Mouse (Mus musculus) adrenal gland (tissue): Measurements from ENCODE around the gene Wdfy2.

Experiments
- intact Hi-C: fragments of 180-260 bp; cut with DNase I; formaldehyde crosslinking; loops from one replicate; pipeline ENCODE4 v1.15.1; 2025

The Wdfy2 gene

DNA sequence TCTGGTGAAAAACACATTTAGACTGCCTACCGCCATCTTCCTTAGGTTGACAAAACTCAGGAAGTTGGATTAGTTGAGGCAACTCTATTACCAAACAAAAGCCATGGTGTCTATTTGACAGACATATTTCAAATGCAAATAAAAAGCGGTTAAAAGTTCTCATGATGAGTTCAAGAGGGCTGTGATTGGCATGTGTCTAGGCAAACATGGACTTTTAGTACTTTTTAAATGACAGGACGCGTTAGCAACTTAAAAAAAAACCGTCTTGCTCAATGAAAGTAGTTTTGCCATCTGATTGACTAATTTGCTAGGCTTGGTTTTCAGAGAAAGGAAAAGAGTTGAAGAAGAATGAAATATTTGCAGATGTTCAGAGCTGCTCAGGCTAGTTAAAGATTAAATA, 83.9 kb downstream of the Wdfy2 start:
- intact Hi-C loops = no loop called here

DNA sequence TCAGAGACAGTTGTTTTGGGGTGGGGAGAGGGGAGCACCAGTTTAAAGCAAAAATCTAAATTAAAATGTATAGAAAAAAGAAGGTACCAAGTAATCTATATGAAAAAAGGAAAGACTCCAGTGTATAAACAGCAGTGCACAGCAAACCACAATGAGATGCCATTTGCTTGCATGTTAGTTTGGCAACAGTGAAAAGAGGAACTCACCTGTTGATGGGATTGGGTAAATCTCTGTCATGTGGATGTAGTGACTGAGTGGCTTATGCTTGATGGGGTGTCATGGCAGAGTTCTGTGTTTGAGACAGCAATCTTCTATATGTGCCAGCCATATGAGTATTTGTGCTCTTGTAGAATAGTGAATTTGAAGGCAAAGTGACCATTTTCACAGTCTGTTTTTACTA, 85.2 kb downstream of the Wdfy2 start:
- intact Hi-C loops = no loop called here

DNA sequence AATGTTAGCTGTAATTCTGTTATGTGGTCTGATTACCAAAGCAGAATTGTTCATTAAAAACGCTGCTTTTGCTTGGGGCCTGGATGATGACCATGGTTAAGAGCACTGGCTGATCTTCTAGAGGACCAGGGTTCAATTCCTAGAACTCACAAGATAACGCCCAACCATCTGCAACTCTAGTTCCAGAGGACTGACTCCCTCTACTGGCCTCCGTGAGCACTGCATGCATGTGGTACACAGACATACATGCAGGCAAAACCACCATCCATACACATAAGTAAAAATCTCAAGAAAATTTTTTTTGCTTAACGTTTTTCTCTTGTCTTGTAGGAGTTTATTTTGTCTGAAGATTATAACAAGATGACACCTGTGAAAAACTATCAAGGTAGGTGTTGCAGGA, 87.3 kb downstream of the Wdfy2 start:
- intact Hi-C loops = no loop called here

DNA sequence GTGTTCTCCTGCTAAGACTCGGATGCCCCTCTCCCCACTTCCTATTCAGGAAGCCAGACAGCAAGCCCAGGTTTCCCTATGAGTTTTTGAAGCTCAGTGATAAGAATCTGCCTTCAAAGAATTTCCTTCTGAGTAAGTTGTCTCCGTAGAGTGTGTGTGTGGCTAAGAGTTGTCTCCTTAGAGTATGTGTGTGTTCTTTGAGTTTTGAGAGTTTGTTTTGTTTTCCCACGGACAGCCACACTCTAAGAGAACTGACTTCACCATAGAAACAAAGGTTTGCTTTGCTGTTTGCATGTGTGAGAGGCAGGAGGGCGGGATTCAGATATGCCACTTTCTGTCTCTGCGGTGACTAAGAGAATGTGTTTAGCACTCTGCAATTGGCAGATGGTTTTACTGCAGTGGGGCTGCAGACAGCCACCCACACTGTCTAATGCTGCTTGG, 90.6 kb downstream of the Wdfy2 start:
- intact Hi-C loops = no loop called here

DNA sequence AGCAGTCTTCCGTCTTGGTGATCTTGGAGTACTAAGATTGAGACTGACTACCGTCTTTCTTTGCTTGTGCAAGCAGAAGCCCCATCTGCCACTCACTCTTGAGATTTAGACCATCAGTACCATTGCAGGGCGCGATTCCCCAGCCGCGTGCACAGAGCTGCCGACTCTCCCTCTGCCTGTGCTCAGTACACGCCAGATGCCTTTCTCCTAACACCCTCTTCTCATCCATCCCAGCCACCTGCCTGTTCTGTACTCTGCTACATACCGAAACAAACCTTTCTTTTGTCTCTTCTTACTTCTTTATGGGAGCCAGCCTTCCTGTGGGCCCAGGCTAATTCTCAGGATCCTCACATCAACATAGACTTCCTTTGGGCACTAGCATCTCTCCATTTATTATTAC, 97.9 kb downstream of the Wdfy2 start:
- intact Hi-C loops = loop anchor here (5.0 kb wide), 1 partner anchor 98 kb away; the partner anchor contains the start of gene Wdfy2

DNA sequence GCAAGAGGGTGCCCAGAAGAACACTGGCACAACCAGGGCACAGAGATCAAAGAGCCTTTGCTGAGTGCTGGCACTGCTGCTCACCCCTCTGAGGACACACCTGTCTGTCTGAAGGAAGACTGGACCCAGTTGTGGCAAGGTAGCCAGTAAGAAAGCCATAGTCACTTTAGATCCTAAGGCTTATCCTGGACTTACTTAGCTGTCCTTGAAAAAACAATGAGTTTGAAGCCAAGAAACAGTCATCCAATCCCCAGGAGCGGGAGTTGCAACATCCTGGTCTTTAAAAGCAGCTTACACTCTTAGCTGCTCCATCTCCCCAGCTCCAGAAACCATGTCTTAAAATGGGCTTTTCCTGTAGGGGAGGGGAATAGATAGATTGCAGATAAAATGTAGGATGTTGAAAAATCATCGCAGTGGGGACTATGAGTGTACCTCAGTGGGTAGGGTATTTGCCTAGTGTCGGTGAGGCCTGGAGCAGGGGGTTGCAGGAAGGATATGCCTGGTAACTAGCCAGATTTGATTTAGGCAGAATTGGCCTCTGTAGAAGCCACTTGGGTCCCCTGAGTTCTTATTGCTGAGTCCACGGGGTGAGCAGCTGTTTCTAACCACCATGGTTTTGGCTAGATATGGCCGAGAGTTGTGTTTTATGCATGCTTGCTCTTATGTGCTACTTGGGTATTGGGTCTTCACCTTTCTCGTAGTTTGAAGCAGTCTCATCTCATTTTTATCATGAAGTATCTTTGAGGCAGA, 99.3 kb downstream of the Wdfy2 start:
- intact Hi-C loops = loop anchor here (2.0 to 5.0 kb wide), 2 partner anchors 58 to 100 kb away; partner anchors contain the start of gene Wdfy2

DNA sequence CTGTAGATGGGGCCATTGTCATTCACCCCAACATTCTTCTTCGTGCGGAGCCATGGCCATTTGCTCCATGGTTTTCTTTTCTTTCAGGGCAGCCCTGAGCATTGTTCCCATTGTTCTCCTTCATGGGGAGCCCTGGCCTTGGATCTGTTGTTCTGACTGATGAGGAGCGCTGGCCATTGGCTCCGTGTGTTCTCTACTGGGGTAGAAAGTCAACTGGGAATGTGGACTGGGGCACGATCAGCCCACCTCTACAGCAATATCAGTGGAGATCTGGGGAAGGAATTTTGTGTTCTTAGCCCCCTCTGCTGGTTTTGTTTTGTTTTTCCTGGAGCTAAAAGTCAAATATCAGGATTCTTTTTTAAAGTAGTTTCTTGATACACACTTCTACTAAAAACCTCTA, 100.2 kb downstream of the Wdfy2 start:
- intact Hi-C loops = loop anchor here (2.0 to 5.0 kb wide), 2 partner anchors 59 to 100 kb away; partner anchors contain the start of gene Wdfy2

DNA sequence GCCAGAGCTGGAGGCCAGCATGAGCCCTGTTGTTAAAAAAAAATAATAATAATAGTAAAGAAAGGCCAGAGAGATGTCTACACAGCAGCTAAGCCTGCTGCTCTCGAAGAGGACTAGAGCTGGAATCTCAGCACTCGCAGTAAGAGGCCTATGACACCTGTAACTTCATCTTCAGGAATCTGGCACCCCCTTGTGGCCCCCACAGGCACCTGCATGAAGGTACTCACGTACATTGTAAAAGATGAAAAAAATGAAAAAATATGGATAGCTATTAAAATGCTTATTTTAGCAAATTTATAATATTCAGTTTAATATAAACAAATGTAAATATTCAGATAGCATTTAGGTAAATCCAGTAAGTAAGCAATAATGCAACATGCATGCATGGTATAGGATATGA, 102.0 kb downstream of the Wdfy2 start:
- intact Hi-C loops = loop anchor here (5.0 kb wide), 1 partner anchor 102 kb away; the partner anchor contains the start of gene Wdfy2

DNA sequence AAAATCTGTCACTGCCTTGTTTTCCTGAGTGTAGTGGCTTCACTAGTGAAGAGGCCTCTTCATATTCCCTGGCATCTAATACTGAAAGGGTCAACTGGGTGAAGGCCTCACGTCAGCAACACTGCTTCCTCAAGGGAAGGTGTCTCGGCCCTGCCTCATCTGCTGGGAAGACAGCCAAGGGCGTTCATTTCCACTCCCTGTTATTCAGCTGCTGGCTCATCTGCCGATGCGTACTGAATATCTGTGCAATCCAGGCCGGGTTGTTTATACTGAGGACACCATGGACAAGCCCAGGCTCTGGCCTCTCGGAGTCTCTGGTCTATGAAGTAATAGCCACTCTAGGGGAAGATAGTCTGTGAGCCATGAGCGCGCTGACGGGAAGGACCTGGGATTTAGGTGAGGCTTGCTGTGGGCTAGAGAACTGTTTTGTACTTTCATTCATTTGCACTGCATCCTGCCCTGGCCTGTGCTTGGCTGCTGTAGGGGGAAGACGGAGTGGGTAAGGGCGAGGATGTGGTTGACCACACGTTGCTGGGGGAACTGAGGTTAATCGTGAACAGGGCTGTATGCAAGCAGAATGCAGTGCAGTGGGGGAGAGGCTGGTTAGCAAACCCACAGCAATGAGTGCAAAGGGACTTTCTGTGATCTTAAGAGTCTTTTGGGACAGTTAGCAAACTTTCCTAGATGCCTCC, 103.1 kb downstream of the Wdfy2 start:
- intact Hi-C loops = loop anchor here (10.0 kb wide), 1 partner anchor 246 kb away; no protein-coding TSS in a partner anchor

DNA sequence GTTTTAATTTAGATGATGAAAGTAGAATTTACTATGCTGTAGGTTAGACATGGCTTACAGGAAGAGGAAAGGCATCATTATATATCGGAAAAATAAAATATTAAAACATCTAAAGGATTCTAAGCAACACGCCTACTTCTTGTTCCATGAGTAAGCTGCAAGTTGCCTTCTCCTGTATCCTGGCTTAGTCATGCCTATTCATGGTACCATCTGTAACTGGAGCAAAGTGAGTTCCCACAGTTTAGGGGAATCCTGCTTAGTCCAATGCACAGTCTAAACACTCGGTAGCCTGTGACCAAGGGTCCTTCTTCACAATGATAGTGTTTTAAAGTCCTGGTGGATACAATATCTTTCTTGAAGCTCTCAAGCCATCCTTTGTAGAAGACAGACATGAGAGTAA, 109.3 kb downstream of the Wdfy2 start:
- intact Hi-C loops = loop anchor here (10.0 kb wide), 1 partner anchor 252 kb away; no protein-coding TSS in a partner anchor

DNA sequence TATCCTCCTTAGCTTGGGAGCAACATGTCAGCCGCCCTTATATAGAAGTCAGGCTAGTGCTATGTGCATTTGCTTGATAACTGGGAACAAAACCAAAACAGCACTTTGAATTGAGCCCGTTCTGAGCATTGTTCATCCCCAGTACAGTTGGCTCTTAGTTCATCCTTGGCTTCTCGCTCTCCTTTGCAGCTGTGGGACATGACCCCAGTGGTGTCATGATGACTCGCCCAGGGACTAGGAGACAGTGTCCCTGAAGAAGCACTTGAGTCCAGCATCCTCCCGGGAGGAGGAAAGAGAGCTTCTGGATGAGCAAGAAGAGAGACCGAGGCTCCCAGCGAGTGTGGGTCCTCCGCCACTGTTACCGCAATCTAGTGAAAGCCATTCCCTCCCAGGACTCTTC, 118.6 kb downstream of the Wdfy2 start:
- intact Hi-C loops = no loop called here

DNA sequence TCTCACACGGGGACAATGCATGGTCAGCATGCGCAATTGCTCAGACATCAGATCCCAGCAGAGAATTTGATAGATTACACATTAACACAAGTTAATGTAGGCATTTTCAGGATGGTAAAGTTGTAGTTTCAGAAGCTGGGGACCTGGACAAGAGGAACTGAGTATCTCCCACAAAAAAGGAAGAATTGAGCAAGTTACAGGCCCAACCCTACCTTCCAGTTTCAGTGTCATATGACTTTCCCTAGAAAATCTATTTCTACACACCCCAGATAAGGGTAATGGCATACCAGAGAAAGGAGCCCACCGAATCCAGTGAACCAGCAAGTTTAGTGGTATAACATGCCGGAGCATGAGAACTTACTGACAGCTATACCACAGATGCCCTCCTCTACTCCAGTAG, 126.2 kb downstream of the Wdfy2 start:
- intact Hi-C loops = no loop called here

DNA sequence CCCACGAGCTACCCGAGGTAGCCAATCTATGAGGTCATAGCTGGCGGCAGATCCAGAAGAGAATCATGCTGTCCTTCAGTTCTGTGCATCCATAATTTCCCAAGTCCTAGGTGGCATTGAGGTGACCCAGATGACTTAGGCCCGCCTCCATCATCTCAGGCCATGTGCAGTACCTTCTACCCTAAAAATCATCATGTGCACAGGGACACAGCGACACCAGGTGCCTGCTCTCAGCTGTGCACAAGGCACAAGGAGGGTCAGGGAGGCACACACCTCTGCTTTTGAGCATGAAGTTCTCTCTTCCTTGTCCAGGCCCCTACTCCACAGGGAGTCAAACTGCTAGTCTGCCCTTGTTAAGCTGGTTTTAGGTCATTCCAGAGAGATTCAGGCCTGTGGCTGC, 127.9 kb downstream of the Wdfy2 start:
- intact Hi-C loops = no loop called here

DNA sequence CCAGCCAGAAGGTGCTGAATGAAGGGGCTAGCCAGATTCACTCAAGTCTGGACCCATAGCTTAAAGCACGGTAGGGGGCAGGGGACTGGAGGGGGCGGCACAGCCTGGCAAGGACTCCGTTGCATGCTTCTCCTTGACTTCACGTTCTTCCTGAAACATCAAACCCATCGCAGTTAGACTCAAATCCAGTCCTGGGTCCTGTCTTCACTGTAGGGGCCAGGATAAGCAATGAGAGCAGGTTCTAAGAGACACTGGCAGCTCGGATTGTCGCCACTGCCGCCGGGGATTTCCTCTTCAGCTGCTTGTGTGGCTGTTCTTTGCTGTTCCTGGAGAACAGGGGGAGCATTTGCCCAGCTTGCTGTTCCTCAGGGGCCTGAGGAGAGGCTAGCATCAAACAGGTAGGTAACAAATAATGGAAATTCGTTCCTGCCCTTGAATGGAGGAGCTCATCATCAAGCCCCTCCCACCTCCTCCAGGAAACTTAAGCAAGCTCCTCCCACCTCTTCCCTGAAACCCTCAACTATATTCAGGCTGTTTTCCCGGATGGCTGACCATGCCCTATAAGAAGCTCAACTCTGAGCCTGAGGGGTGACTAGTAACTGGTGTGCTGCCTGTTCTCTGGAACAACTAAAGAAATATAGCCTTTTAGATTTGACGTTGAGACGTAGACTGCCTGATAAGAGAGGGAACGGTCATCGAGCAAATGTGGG, 128.5 kb downstream of the Wdfy2 start:
- intact Hi-C loops = no loop called here

DNA sequence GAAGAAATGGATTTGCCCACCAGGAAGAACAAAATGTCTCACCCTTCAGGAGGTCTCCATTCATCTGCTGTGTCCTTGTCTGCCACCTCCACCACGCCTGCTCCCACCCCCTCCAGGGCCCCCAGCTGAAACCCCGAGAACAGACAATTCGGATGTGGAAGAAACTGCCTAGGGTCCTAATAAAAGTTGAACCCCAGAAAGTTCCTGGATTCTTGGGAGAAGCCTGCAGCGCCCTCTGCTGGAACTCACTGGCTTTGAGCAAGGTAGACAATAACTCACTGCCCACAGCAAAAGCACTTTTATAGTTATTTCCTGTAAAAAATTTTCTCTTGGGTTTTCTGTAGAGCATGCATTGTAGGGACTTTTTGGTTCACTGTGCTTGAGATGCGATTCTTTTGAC, 137.6 kb downstream of the Wdfy2 start:
- intact Hi-C loops = no loop called here

DNA sequence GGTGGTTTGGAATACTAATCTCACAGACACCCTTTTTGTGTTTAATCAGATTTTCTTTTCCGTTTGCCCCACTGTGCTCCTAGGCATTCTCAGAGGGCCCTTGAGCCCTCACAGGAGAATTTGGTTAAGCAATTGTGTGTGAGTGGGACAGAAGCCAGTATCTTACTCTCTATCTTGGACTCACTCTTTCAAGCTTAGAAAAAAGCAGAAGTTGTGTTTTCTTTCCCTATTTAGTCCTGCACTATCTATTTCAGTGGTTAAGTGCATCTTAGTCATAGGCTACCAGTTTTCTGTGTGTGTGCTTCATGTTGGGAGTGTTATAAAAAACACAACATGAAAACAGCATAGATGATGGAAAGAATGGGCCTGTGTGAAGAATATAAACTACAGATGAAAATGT, 142.3 kb downstream of the Wdfy2 start:
- intact Hi-C loops = no loop called here

DNA sequence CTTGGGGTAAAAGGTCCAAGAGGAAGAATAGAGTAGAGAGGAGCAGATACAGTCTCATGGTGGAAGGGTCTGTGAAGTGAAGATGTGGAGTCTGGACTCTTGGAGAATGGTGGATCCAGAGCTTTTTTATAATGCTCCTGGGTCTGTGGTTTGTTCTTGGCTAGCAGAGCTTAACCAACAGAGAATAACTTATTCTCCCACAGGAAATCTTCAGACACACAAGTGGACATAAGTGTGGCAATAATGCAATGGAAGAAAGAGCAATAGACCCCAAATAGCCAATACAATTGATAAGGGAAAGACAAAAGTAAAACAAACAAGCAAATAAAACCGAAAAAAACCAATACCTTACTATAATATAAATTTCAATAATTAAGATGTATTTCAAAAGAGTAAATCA, 146.9 kb downstream of the Wdfy2 start, which contains the start of gene Defb48:
TSS of gene Defb48 (minus strand) at position 101 of the 400 bp plus-strand sequence.
- intact Hi-C loops = no loop called here

DNA sequence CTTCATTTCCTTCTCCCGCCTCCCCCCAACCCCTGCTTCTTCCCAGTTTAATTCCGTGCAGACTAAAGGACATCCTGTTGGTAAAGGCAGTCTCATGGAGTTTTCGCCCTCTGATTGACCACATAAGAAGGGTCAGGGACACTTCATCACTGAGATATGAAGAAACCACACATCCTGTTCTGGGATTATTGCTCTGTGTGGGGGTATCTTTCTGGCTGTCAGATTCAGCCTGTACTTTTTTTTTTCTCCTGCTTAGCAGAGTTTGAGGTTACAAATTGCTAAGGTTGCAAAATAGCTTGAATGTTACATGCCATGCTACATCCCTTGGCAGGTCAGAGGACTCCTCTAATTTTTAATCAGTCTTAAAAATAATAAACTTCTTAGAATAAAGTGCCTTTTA, 153.8 kb downstream of the Wdfy2 start:
- intact Hi-C loops = no loop called here

DNA sequence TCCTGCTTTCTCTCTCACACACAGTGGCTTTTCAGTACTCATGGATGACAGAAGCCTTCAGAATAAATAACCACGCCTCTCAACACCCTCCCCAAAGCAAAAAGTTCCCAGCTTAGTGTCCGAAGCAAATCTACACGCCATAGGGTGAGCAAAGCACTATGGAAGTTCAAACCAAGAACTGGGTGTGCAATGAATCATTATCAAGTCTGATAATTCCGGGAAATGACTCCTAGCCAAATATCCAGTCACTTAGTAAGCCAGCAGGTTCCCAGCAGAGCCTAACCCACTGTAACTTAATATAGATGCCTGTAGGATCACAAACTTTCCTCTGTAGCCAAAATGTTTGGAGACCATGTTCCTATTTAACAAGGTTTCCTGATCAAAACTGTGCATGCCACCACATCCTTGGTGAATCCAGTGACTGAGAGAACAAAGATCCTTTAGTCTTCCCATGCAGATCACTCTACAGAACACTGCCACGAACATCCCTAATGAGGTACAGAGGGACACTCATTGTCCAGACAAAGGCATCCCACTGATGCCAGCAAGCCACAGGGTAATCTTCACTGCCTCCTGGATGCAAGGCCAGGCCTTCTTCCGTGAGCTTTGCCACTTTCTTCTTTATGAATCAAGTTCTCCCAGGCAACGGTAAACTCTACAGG, 154.5 kb downstream of the Wdfy2 start:
- intact Hi-C loops = no loop called here

DNA sequence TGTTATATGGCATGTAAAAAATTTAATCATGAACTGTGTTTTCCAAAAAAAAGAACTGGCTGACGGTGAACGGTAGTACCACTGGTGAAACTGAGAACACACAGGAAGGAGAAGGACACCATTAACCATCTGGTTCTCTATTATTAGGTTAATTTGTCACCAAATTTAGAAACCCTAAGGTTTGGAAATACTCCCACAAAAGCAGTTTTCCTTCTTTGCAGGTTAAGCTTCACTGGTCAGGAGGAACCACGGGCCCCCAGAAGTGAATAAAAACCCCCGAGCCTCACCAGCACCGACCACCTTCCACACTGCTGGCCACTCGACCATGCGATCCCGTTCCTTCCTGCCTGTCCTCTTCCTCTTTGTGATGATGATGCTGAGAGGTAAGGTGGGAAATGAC, 160.3 kb downstream of the Wdfy2 start, which contains the start of gene Defb47:
TSS of gene Defb47 (plus strand) at position 301 of the 400 bp plus-strand sequence.
- intact Hi-C loops = no loop called here

DNA sequence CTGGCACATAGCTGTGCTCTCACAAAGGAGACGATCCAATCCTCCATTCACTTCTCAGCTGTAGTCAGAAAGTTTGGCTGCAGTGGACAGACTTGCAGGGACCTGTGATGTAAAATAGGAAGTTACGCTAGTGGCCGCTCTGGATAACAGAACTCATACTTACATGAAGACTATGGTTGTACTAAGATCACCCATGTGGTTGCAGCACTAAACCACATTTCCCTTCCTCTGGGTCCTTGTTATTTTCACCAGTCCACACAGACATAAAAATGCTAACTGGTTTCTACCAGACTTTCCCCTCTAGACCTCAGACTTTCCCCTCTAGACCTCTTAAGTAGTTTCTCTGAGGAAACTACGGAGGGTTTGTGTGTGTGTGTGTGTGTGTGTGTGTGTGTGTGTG, 161.5 kb downstream of the Wdfy2 start:
- intact Hi-C loops = no loop called here
